Mouse (Mus musculus) naive thymus-derived CD4-positive, alpha-beta T cell, adult 2 months (primary cell): ENCODE results near the gene F9.
"Not testable (repeated sequence)": the region's sequence is repeated elsewhere in the genome, so short reads cannot be mapped to it uniquely, and the experiment has no call there.

Source experiments
- DNase-seq: peaks from one replicate; pipeline ENCODE4 v3.0.0-alpha.2; 2011; ENCODE audit warnings: low read depth

Gene F9

DNA sequence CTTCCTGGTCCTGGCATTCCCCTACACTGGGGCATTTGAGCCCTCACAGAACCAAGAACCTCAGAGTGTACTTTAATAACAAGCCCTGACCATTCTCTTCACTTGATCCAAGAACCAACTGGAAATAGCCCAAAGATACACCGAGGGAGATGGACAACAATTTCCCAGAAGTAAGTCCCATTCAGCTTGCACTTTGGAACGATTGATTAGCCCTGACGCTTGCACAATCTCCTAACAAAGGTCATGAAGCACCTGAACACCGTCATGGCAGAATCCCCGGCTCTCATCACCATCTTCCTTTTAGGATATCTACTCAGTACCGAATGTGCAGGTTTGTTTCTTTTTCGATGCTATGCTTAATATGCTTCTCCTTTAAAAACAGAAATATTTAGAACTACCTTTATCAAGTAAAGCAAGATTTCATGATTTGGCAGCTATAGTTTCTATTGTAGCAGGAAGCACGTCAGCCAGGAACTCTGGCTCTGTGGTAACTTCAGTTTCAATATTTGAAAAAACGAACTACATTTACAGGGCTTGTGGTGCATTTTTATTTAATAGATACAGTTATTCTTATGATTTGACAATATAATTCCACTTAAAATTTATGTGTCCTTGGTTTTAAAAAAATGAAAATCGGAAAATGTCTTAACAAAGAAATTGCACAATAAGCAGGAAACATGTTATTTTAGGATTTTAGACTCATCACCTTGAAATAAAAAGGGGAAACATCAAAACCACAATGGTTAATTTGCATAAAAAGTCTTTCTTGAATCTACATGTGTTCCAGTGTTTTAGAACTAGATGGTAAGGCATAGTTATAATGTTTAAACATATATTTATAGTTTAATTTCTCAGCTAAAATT, at the start of gene F9:
Gene F9, plus strand, starts transcription at position 244 of the 863 bp plus-strand sequence.
- no peak for DNase-seq

DNA sequence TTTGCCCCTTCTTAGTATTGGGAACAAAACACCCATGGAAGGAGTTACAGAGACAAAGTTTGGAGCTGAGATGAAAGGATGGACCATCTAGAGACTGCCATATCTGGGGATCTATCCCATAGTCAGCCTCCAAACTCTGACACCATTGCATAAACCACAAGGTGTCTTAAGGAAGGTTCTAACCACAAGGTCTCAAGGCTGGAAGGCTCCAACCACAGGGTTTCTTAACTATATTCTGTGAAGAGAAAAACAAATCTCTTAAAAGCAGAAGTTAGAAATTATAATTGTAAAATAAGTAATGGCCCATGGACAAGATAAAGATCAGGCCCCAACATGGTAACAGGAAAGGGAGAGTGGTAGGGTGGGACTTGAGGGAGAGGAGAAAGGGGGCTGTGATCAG, 29.5 kb upstream of the F9 start:
- DNase-seq, result not testable (repeated sequence)

DNA sequence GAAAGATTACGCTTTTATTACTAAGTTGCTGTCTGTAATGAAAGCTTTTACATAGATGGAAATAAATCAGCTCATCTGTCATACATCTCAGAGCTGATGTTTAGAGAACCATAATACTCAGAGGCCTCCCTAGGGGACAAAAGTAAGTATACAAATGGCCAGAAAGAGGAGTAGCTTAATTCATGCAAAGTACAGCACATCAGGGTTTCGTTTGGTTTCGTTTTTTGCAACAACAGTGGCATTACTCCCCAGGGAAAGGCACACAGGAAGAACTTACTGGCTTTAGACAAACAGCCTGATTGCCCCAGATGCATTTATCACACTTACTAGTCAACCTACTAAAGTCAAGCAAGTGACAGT, 800 bp downstream of the F9 start:
- DNase-seq, result no peak

DNA sequence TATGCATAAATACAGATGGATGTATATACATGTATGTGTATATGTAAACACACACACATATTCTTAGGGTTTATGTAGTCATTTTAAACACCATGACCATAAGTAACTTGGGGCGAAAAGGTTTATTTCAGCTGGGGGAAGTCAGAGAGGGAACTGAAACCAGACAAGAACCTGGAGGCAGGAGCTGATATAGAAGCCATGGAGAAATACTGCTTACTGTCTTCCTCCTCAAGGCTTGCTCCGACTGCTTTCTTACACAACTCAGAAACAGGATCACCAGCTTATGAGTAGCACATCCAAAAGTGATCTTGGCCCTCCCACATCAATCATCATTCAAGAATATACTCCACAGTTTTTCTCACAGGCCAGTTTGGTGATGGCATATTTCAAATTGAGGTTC, 2.2 kb downstream of the F9 start:
- DNase-seq, result no peak

DNA sequence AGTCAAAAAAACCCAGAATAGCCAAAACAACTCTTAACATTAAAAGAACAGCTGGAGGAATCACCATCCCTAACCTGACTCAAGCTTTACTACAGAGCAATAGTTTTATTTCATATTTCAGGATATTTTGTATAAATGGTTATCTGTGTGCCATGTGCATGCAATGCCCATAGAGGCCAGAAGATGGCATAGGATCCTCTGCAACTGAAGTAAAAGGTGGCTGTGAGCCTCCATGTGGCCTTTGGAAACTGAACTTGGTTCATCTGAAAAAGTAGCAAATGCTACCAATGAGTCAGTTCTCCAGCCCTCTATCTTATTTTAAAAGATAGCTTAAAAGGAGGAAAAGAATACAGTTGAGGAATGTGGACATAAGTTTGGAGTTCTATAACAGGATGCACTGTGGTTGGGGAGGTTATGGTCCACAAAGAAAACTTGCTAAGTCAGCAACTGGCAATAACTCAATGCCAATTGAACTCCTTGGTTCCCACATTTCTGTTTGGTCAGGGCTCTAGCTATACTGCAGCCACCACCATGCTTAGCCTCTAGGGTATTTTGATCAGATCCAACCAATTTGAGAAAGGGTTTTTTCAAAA, 13.9 kb downstream of the F9 start:
- peak; percentile 44 for DNase-seq

DNA sequence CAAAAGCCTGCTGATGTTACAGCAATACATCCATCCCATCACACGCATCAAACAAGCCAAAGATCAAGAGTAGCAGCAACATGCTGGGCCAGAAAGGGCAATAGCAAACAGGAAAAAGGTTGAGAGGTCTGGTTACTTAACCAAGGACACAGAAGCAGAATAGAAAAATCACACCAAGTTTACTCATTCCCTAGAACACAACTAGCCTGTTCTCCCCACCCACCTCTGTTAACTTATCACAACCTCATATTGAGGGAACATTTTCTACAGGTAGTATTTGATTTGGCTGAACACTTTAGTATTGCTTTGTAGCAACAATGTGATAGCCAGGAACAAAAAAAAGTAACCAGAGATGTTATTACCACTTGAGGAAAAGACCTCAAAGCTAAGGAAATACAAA, 15.3 kb downstream of the F9 start:
- no peak for DNase-seq

DNA sequence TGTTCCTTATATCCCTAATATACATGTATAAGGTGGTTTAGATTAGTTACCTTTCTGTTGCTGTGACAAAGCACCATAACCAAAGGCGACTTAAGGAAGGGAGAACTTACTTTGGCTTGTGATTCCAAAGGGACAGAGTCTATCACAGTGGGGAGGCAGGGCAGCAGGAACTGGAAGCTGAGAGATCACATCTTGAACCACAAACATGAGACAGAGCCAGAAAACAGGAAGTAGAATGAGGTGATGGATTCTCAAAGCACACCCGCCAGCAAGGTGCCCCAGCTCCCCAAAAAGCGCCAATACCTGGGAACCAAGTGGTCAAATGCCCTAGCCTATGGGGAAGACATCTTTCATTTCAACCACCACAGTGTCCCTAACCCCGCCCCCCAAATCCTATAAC, 21.7 kb downstream of the F9 start:
- DNase-seq, result no peak

DNA sequence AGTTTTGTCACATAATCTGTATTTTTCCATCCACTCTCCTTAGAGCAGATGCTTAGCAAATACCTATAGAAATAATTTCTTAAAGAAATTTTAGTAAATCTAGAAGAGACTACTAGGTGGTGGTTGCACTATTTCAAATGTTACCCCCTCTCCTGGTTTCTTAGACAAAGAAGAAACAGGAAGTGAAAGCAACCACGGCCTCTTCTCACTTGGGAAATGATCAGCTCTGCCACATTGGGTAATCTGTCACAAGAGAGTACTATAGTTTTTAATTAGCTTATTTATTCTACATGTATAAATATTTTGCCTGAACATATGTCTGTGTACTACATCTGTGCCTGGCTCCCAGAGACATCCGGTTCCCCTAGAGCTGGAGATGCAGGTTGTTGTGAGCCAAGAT, 22.3 kb downstream of the F9 start:
- DNase-seq, result no peak

DNA sequence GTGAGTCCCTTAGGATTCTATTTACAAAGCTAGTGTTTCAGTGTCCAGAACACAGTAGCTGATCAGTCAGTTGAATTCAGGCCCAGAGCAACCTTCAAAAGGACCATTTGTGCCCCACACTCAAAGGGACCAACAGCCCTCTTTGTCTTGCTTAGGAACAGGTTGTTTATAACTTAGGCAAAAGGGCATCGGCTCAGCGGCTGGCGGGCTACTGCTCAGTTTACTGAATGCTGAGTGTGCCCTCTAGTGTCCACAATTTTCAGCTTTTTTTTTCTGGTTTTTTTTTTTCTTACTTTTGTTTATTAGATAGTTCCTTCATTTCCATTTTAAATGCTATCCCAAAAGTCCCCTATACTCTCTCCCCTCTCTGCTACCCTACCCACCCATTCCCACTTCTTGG, 27.4 kb downstream of the F9 start:
- DNase-seq, result peak; percentile 15

DNA sequence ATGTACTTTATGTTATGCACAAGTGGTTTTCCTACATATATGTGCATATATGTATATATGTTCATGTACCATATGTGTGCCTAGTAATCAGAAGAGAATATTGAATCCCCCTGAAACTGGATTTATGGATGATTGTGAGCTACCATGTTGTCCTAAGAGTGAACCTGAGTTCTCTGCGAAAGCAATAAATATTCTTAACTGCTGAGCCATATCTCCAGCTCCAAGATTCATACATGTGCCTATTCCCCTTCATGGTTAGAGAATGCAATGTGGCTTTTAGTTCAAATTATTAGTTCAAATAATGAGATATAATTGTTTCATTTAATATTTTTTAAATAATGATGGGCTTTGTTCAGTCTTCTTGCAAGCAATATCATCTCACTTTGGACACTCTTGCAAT, 55.5 kb downstream of the F9 start:
- DNase-seq, result no peak

DNA sequence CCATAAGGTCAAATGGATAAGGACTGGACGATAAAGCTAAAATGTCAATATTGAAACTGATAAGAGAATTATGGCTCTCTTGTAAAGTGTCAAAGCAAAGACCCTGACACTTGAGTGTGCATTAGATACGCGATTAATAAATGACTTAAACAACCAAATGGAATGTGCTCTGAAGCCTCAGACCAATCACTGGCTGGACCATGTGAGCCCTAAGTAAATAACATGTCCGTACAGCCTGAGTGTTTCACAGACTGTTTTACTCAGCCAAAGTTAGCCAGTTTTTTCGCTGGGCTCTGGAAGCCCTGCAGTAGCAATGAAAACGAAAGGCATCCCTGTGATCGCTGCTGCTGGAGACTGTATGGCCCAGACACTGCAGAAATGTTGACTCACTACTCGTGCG, 55.9 kb downstream of the F9 start:
- no peak for DNase-seq

DNA sequence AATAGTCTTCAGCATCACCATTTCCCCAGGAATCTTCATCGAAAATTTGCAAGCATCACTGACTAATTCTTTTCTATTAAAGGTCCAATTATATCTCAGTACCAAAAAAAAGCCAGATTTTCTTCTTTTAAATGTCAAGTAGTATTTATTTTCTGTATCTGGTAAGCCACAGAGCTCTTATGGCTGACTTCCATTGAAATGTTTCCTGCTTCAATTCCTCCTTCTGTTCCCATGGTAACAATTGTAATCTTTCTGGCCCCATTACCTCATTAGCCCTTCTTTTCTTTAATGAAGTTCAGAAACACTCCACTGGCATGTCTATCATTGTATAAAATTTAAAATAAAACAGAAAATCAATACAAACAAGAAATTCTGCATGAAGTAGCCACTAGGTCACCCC, 76.1 kb downstream of the F9 start:
- DNase-seq, result no peak
